Mouse (Mus musculus) midbrain, embryonic 10.5 days (tissue): ENCODE data around the gene Hoxa9. TPM values are rescaled to one million over a fixed set of nuclear protein-coding genes. Genes with fewer than 3 reads are reported as not detected.

Experiments used
- DNase-seq: peaks from one replicate; pipeline ENCODE4 v3.0.0-alpha.2; 2017; ENCODE audit warnings: low spot score
- H3K27ac ChIP-seq: fragments of 300-500 bp; sonication (generic); replicated peaks from 2 replicates; pipeline ENCODE4 v1.5.1; 2016; ENCODE audit warnings: mild to moderate bottlenecking
- H3K27me3 ChIP-seq: fragments of 300-500 bp; sonication (generic); 2 replicates; pipeline ENCODE4 v1.6.1; 2016; ENCODE audit warnings: low read depth, mild to moderate bottlenecking; ENCODE audit not compliant: poor library complexity, severe bottlenecking
- H3K36me3 ChIP-seq: fragments of 300-500 bp; sonication (generic); 2 replicates; pipeline ENCODE4 v1.6.1; 2016; ENCODE audit warnings: mild to moderate bottlenecking, moderate library complexity
- H3K4me1 ChIP-seq: fragments of 300-500 bp; sonication (generic); 2 replicates; pipeline ENCODE4 v1.6.1; 2016
- H3K4me3 ChIP-seq: fragments of 300-500 bp; sonication (generic); 2 replicates; pipeline ENCODE4 v1.5.1; 2016; ENCODE audit warnings: mild to moderate bottlenecking, moderate library complexity
- H3K9me3 ChIP-seq: fragments of 300-500 bp; sonication (generic); replicated peaks from 2 replicates; pipeline ENCODE4 v1.6.1; 2016; ENCODE audit warnings: mild to moderate bottlenecking
- WGBS: fragments of 180-500 bp; shearing (Covaris S2); methylation state at CpG from one replicate; pipeline ENCODE4 v1.1.7; 2016; 5-methylcytosine and 5-hydroxymethylcytosine counted together
- polyA plus RNA-seq: library from polyadenylated mRNA; unstranded; fragments of >200 nt; fragmentation: Nextera tagmentation; extraction: Ambion mirVana; gene quantifications from 2 replicates; pipeline ENCODE4 v1.2.1, GENCODE M21; 2016

The Hoxa9 gene
- polyA plus RNA-seq, 1 experiment from 2014 or later, result not detected

- Histone ChIP-seq H3K4me1 (peaks cover 6% of the 10 kb centered on the region), H3K27ac (no peak within 1 kb of the TSS), H3K9me3 (no peaks in the 10 kb centered on the region), H3K4me3 (no peak within 1 kb of the TSS), H3K36me3 (no peaks in the 10 kb centered on the region), H3K27me3 (peaks cover 100% of the 10 kb centered on the region)
- 2% methylated on average over 20 of the region's 20 CpGs for WGBS
- no peak for DNase-seq
These were observed 14.9 kb upstream of the Hoxa9 start, which contains the start of gene Hoxa11 for GRCm38 (mm10) chr6:52245757-52246142. Hoxa11 (minus strand) TSS chr6:52245810.

DNA sequence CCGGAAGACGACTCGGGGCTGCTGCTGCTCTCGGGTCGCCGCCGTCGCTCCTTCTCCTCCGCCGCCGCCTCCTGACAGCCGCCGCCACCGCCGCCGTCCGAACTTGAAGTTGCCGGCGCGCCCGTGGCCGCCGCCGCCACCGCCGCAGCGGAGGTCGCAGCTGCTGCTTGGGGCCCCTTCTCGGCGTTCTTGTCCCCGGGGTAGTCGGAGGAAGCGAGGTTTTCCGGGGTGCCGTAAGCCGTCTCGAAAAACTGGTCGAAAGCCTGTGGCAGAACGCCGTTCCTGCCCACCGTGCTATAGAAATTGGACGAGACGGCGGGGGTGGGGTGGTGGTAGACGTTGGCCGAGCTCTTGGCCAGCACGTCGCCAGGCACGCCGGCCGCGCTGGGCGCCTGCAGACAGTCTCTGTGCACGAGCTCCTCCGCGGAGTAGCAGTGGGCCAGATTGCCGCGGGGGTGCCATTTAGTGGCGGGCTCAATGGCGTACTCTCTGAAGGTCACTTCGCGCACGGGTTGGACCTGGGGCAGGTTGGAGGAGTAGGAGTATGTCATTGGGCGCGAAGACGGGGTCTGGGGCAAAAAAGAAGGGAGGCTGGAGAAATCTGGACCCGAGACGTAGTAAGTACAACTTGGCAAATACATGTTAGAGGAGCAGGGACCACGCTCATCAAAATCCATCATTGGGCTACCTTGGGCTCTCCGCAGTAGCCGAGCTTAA lies 14.3 kb upstream of the Hoxa9 start:
- Histone ChIP-seq H3K27ac (no peak overlapping the region), H3K4me1 (peaks cover 6% of the 10 kb centered on the region), H3K27me3 (peaks cover 100% of the 10 kb centered on the region), H3K9me3 (no peaks in the 10 kb centered on the region), H3K4me3 (no peak overlapping the region), H3K36me3 (no peaks in the 10 kb centered on the region)
- under 1% methylated on average over 71 of the region's 71 CpGs for WGBS
- DNase-seq, result no peak

GRCm38 (mm10) chr6:52244471-52245039 lies 13.7 kb upstream of the Hoxa9 start:
- H3K27ac ChIP-seq, result no peak overlapping the region
- DNase-seq, result no peak
- WGBS, result 2% methylated on average over 23 of the region's 23 CpGs
- H3K27me3 ChIP-seq, result peaks cover 100% of the 10 kb centered on the region
- peaks cover 6% of the 10 kb centered on the region for H3K4me1 ChIP-seq
- H3K36me3 ChIP-seq, result no peaks in the 10 kb centered on the region
- no peaks in the 10 kb centered on the region for H3K9me3 ChIP-seq
- H3K4me3 ChIP-seq, result no peak overlapping the region

DNA sequence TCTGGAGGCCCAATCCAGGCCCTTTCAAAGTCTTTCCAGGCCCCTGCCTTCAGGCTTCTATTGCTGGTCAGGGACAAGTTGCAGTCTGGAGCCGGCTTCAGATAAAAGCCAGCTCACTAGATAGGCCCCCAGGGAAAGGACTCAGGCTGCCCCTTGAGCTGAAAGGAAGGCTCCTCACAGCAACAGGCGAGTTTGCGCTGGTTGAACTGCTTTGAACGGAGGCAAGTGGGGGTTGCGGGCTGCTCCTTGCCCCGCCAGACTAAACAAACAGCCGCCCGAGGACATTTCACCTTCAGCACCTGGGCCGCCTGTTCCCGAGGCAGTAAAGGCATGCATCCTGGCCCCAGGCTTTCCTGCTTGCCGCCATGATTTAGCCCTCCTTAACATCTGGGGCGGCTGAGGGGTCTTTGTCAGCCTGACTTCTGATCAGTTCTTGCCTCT lies 12.8 kb upstream of the Hoxa9 start:
- H3K9me3 ChIP-seq, result no peaks in the 10 kb centered on the region

GRCm38 (mm10) chr6:52242801-52243332 lies 12.0 kb upstream of the Hoxa9 start:
- H3K27me3 ChIP-seq, result peaks cover 100% of the 10 kb centered on the region
- WGBS, result 2% methylated on average over 4 of the region's 4 CpGs
- no peak overlapping the region for H3K4me3 ChIP-seq
- H3K27ac ChIP-seq, result no peak overlapping the region
- peaks cover 3% of the 10 kb centered on the region for H3K4me1 ChIP-seq
- H3K36me3 ChIP-seq, result no peaks in the 10 kb centered on the region
- no peak for DNase-seq
- H3K9me3 ChIP-seq, result no peaks in the 10 kb centered on the region

More for the DNA sequence above, 12.8 kb upstream of the Hoxa9 start:
- Histone ChIP-seq H3K27ac (no peak overlapping the region), H3K27me3 (peaks cover 100% of the 10 kb centered on the region), H3K36me3 (no peaks in the 10 kb centered on the region), H3K4me1 (peaks cover 6% of the 10 kb centered on the region), H3K4me3 (no peak overlapping the region)
- DNase-seq, result no peak
- WGBS, result under 1% methylated on average over 12 of the region's 12 CpGs

GRCm38 (mm10) chr6:52241001-52241621 lies 10.2 kb upstream of the Hoxa9 start:
- DNase-seq, result no peak
- peaks cover 100% of the 10 kb centered on the region for H3K27me3 ChIP-seq
- H3K4me3 ChIP-seq, result no peak overlapping the region
- no peaks in the 10 kb centered on the region for H3K36me3 ChIP-seq
- WGBS, result 7% methylated on average over 9 of the region's 9 CpGs
- no peak overlapping the region for H3K27ac ChIP-seq
- no peaks in the 10 kb centered on the region for H3K9me3 ChIP-seq
- H3K4me1 ChIP-seq, result peaks cover 3% of the 10 kb centered on the region

DNA sequence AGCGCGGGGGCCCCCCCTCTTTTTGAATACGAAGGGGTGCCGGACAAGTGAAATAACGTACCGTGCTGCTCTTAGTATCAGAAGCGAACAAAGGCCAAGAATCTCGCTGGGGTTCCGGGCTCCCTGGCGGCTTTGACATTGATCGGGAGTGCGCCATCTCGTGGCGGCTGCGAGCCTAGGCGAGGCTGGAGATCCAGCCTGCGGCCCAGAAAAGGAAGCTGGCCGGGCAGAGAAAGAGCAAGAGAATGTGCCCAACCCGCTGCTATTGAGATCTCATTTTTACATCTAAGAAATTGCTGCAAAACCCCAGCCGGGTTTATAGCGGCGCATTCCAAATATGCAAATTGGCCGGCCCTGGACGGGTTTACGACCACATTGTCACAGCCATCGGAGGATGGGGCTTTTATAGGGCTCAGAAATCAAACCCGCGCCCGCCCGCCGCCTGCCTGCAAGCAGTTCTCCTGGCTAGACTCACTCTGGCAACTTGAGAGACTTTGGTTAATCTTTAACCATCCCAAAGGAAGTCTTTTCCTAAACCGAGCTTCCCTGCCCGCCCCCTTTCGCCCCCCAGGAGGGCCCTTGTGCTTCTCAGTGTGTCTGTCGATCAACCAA lies 9.6 kb upstream of the Hoxa9 start, which contains the start of gene Hoxa10:
Gene Hoxa10 (minus strand): TSS at position 466 of the 612 bp plus-strand sequence.
- Histone ChIP-seq H3K4me3 (0 out of 2 replicates have a peak within 1 kb of the TSS, but pooled peaks have one; percentile 20), H3K36me3 (no peaks in the 10 kb centered on the region), H3K27me3 (peaks cover 100% of the 10 kb centered on the region), H3K9me3 (no peaks in the 10 kb centered on the region), H3K4me1 (peaks cover 3% of the 10 kb centered on the region), H3K27ac (no peak within 1 kb of the TSS)
- 1% methylated on average over 35 of the region's 35 CpGs for WGBS
- peak; percentile 89 for DNase-seq

GRCm38 (mm10) chr6:52239625-52240388 lies 8.9 kb upstream of the Hoxa9 start:
- WGBS, result 3% methylated on average over 30 of the region's 30 CpGs
- no peak for DNase-seq
- Histone ChIP-seq H3K9me3 (no peaks in the 10 kb centered on the region), H3K27ac (no peak overlapping the region), H3K27me3 (peaks cover 100% of the 10 kb centered on the region), H3K4me3 (0 out of 2 replicates have a peak overlapping the region, but pooled peaks have one; percentile 20), H3K36me3 (no peaks in the 10 kb centered on the region), H3K4me1 (peaks cover under 1% of the 10 kb centered on the region; the same call in 1 of the 2 replicates)

GRCm38 (mm10) chr6:52238976-52239375 lies 8.1 kb upstream of the Hoxa9 start:
- H3K4me1 ChIP-seq, result 0 out of 2 replicates have a peak, but pooled peaks cover 3% of the 10 kb centered on the region
- H3K27ac ChIP-seq, result no peak overlapping the region
- WGBS, result 2% methylated on average over 7 of the region's 7 CpGs
- no peak overlapping the region for H3K4me3 ChIP-seq
- no peaks in the 10 kb centered on the region for H3K9me3 ChIP-seq
- H3K27me3 ChIP-seq, result peaks cover 100% of the 10 kb centered on the region
- no peak for DNase-seq
- no peaks in the 10 kb centered on the region for H3K36me3 ChIP-seq

DNA sequence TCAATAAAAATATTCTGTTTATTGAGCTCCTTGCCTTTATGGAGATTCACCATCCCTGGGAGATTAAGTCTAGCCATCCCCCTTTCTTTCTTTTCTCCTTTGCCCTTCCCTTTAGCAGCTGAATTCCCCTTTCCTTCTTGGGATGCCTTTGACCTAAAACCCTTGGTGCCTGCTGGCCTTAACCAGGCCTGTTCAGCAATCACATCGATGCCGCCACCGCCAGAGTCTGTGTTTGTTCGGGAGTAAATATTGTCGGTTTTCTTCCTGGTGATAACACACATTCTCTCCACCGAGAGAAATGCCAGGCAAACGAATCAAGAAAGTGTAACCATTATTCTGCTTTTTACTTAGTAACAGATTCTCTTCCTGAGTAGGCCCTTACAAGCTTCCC lies 7.3 kb upstream of the Hoxa9 start:
- no peak for DNase-seq

GRCm38 (mm10) chr6:52237346-52238154 lies 6.7 kb upstream of the Hoxa9 start:
- Histone ChIP-seq H3K4me3 (no peak overlapping the region), H3K27me3 (peaks cover 100% of the 10 kb centered on the region), H3K27ac (no peak overlapping the region), H3K36me3 (no peaks in the 10 kb centered on the region), H3K4me1 (0 out of 2 replicates have a peak, but pooled peaks cover 4% of the 10 kb centered on the region), H3K9me3 (no peaks in the 10 kb centered on the region)
- DNase-seq, result no peak
- 8% methylated on average over 10 of the region's 10 CpGs for WGBS

More for the DNA sequence above, 7.3 kb upstream of the Hoxa9 start:
- peaks cover 100% of the 10 kb centered on the region for H3K27me3 ChIP-seq
- H3K27ac ChIP-seq, result no peak overlapping the region
- H3K4me3 ChIP-seq, result no peak overlapping the region
- H3K9me3 ChIP-seq, result no peaks in the 10 kb centered on the region
- WGBS, result 4% methylated on average over 7 of the region's 7 CpGs
- H3K36me3 ChIP-seq, result no peaks in the 10 kb centered on the region
- H3K4me1 ChIP-seq, result 0 out of 2 replicates have a peak, but pooled peaks cover 4% of the 10 kb centered on the region
